17 mouse cellular contexts compared by ENCODE assay signal in the genomic region with DNA sequence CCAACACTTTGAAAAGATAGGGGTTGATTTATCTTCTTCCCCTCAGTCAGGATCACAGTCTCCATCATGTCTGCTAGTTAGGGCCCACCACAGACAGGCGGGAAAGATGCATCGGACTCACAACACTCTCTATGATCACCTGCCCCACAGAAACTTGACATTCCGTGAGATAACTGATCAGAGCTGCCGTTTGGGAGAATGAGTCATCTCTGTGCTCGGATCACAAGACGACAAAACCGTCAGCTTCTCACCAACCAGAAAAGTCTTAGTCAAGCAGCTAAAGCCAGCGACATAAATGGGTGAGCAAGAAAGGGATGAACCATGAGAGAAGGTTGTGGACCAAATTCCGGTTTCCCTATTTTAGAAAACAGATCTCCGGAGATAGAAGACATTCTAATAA. TPM values are rescaled to one million over a fixed set of nuclear protein-coding genes. Genes with fewer than 3 reads are reported as not detected.
DNase-seq lines count a peak whose midpoint lies in the region; ATAC-seq and TF ChIP-seq lines count a peak whose summit lies in the region.
"Had no signal": no experiment of that assay in that cellular context is flagged by ENCODE, and none has a peak within 500 bp of the region (broad histone marks: within the 10 kb centered on the region; RNA-seq: fewer than 3 reads in every experiment).

No protein-coding gene starts in this region.

- ATAC-seq in heart, embryonic 11.5 days (replicated peaks; ENCODE audit: insufficient number of reproducible peaks, low FRiP score, low TSS enrichment): no peak
- no peak for ATAC-seq in kidney, postnatal 0 days (replicated peaks; ENCODE audit: low FRiP score, low read depth)
- ATAC-seq in midbrain, embryonic 11.5 days (ENCODE audit: low FRiP score): no peak
- no peak for ATAC-seq in neural tube, embryonic 14.5 days (ENCODE audit: low read depth)
- ATAC-seq in forebrain, embryonic 15.5 days (replicated peaks): no peak
- ATAC-seq: intestine, postnatal 0 days had no signal

- no peak overlapping the region for H3K9ac ChIP-seq in heart, embryonic 11.5 days (ENCODE audit: low read depth, low read length)
- H3K9ac ChIP-seq in kidney, postnatal 0 days (ENCODE audit: low read depth, low read length): no peak overlapping the region
- H3K9ac ChIP-seq in midbrain, embryonic 11.5 days (ENCODE audit: low read length): no peak overlapping the region
- no peak overlapping the region for H3K9ac ChIP-seq in neural tube, embryonic 14.5 days (replicated peaks; ENCODE audit: low read depth, low read length)
- H3K9ac ChIP-seq in forebrain, embryonic 15.5 days (replicated peaks): no peak overlapping the region
- H3K9ac ChIP-seq: limb, embryonic 15.5 days had no signal

- H3K4me1 ChIP-seq in heart, embryonic 11.5 days (ENCODE audit: control insufficient read depth, insufficient read depth, low read length): peaks cover 43% of the 10 kb centered on the region
- H3K4me1 ChIP-seq in kidney, postnatal 0 days (replicated peaks; ENCODE audit: insufficient read depth, low read length): peaks cover 28% of the 10 kb centered on the region
- peaks cover 33% of the 10 kb centered on the region for H3K4me1 ChIP-seq in midbrain, embryonic 11.5 days (ENCODE audit: control insufficient read depth, insufficient read depth, low read length)
- peaks cover 30% of the 10 kb centered on the region for H3K4me1 ChIP-seq in neural tube, embryonic 14.5 days (ENCODE audit: control insufficient read depth, insufficient read depth, low read length)
- H3K4me1 ChIP-seq in forebrain, embryonic 15.5 days: peaks cover 32% of the 10 kb centered on the region

- no peaks in the 10 kb centered on the region for H3K9me3 ChIP-seq in heart, embryonic 11.5 days (replicated peaks; ENCODE audit: control insufficient read depth, low read length)
- no peaks in the 10 kb centered on the region for H3K9me3 ChIP-seq in kidney, postnatal 0 days (replicated peaks; ENCODE audit: low read length)
- no peaks in the 10 kb centered on the region for H3K9me3 ChIP-seq in midbrain, embryonic 11.5 days (ENCODE audit: control insufficient read depth, low read length)
- no peaks in the 10 kb centered on the region for H3K9me3 ChIP-seq in neural tube, embryonic 14.5 days (ENCODE audit: control insufficient read depth, low read length)
- no peaks in the 10 kb centered on the region for H3K9me3 ChIP-seq in forebrain, embryonic 15.5 days
- H3K9me3 ChIP-seq: forebrain, embryonic 10.5 days; heart, embryonic 12.5 days; limb, embryonic 15.5 days had no signal

- peaks cover 29% of the 10 kb centered on the region; the same call in 1 of the 2 replicates for H3K27me3 ChIP-seq in heart, embryonic 11.5 days (ENCODE audit: control insufficient read depth, insufficient read depth, low read length)
- H3K27me3 ChIP-seq in kidney, postnatal 0 days (ENCODE audit: insufficient read depth, low read length): peaks cover 22% of the 10 kb centered on the region
- H3K27me3 ChIP-seq in midbrain, embryonic 11.5 days (ENCODE audit: control insufficient read depth, insufficient read depth, low read length): peaks cover 17% of the 10 kb centered on the region; the same call in 1 of the 2 replicates
- H3K27me3 ChIP-seq in neural tube, embryonic 14.5 days (ENCODE audit: control insufficient read depth, insufficient read depth, low read length): peaks cover 5% of the 10 kb centered on the region; the same call in 1 of the 2 replicates
- peaks cover 44% of the 10 kb centered on the region for H3K27me3 ChIP-seq in forebrain, embryonic 15.5 days

- no peak for TF ChIP-seq CTCF in kidney, postnatal 0 days (IDR thresholded peaks at IDR 0.05; ENCODE audit: low read depth)

- DNase-seq in heart, adult 11 months: peak; percentile 75
- no peak for DNase-seq in kidney, postnatal 0 days (ENCODE audit: low spot score)
- no peak for DNase-seq in kidney, postnatal 36 days
- peak; percentile 82 for DNase-seq in midbrain, embryonic 11.5 days (ENCODE audit: low spot score, missing footprints)
- DNase-seq in cerebellum, adult 11-12 months: no peak
- DNase-seq: B cell, adult 2 months; gastrocnemius, postnatal 14 days; kidney, postnatal 14 days; lung, postnatal 10 days; thymus, adult 2 months had no signal

- H3K4me3 ChIP-seq in heart, embryonic 11.5 days (ENCODE audit: low read depth, low read length): no peak overlapping the region
- no peak overlapping the region for H3K4me3 ChIP-seq in kidney, postnatal 0 days (replicated peaks; ENCODE audit: low read depth, low read length)
- no peak overlapping the region for H3K4me3 ChIP-seq in midbrain, embryonic 11.5 days (ENCODE audit: low read depth, low read length)
- no peak overlapping the region for H3K4me3 ChIP-seq in neural tube, embryonic 14.5 days (ENCODE audit: low read depth, low read length)
- no peak overlapping the region for H3K4me3 ChIP-seq in forebrain, embryonic 15.5 days

- 40% methylated on average over 10 of the region's 10 CpGs for WGBS in heart, embryonic 11.5 days (ENCODE audit: insufficient replicate concordance)
- 47% methylated on average over 10 of the region's 10 CpGs for WGBS in kidney, postnatal 0 days
- WGBS in midbrain, embryonic 11.5 days: 40% methylated on average over 10 of the region's 10 CpGs
- WGBS in neural tube, embryonic 14.5 days: 46% methylated on average over 10 of the region's 10 CpGs
- 55% methylated on average over 10 of the region's 10 CpGs for WGBS in forebrain, embryonic 15.5 days

- no peaks in the 10 kb centered on the region for H3K36me3 ChIP-seq in heart, embryonic 11.5 days (ENCODE audit: control insufficient read depth, insufficient read depth, low read length)
- H3K36me3 ChIP-seq in kidney, postnatal 0 days (ENCODE audit: insufficient read depth, low read length): no peaks in the 10 kb centered on the region
- H3K36me3 ChIP-seq in midbrain, embryonic 11.5 days (ENCODE audit: control insufficient read depth, insufficient read depth, low read length): no peaks in the 10 kb centered on the region
- no peaks in the 10 kb centered on the region for H3K36me3 ChIP-seq in neural tube, embryonic 14.5 days (ENCODE audit: control insufficient read depth, insufficient read depth, low read length)
- H3K36me3 ChIP-seq in forebrain, embryonic 15.5 days: no peaks in the 10 kb centered on the region
- H3K36me3 ChIP-seq: forebrain, embryonic 10.5 days; heart, embryonic 12.5 days; limb, embryonic 15.5 days had no signal

- no peak overlapping the region for H3K27ac ChIP-seq in heart, embryonic 11.5 days (ENCODE audit: low read depth, low read length)
- H3K27ac ChIP-seq in kidney, postnatal 0 days: no peak overlapping the region
- H3K27ac ChIP-seq in midbrain, embryonic 11.5 days (ENCODE audit: low read depth, low read length): no peak overlapping the region
- H3K27ac ChIP-seq in neural tube, embryonic 14.5 days (ENCODE audit: low read depth, low read length): no peak overlapping the region
- no peak overlapping the region for H3K27ac ChIP-seq in forebrain, embryonic 15.5 days (replicated peaks)
- H3K27ac ChIP-seq: limb, embryonic 15.5 days had no signal

- no peak overlapping the region for H3K4me2 ChIP-seq in heart, embryonic 11.5 days
- H3K4me2 ChIP-seq in kidney, postnatal 0 days (ENCODE audit: low read length): peak overlapping the region; percentile 54; the same call in 1 of the 2 replicates
- H3K4me2 ChIP-seq in midbrain, embryonic 11.5 days: no peak overlapping the region
- H3K4me2 ChIP-seq in neural tube, embryonic 14.5 days (ENCODE audit: low read depth, low read length): peak overlapping the region; percentile 39
- no peak overlapping the region for H3K4me2 ChIP-seq in forebrain, embryonic 15.5 days (replicated peaks)

RNA-seq across cellular contexts. Expression of gene Pcp4l1, which starts 3.8 kb away (rescaled TPM):
- polyA plus RNA-seq in heart, embryonic 11.5 days (2014; fragmentation: Nextera tagmentation; extraction: Ambion mirVana): 36.2 and 40.0 TPM in 2 replicates
- polyA plus RNA-seq in kidney, postnatal 0 days (2015; fragmentation: Nextera tagmentation; extraction: Ambion mirVana): 8.9 and 9.9 TPM in 2 replicates
- 30.1 and 32.0 TPM in 2 replicates for polyA plus RNA-seq in midbrain, embryonic 11.5 days (2014; fragmentation: Nextera tagmentation; extraction: Ambion mirVana)
- 31.8 and 41.6 TPM in 2 replicates for polyA plus RNA-seq in neural tube, embryonic 14.5 days (2014; fragmentation: Nextera tagmentation; extraction: Ambion mirVana)
- 7.1 and 9.8 TPM in 2 replicates for polyA plus RNA-seq in forebrain, embryonic 15.5 days (2015; fragmentation: Nextera tagmentation; extraction: Ambion mirVana)

RNA-seq across cellular contexts. Expression of gene Nr1i3, which starts 21.5 kb away (rescaled TPM):
- polyA plus RNA-seq in heart, embryonic 11.5 days (2014; fragmentation: Nextera tagmentation; extraction: Ambion mirVana): 0.11 and 0.19 TPM in 2 replicates
- polyA plus RNA-seq in kidney, postnatal 0 days (2015; fragmentation: Nextera tagmentation; extraction: Ambion mirVana): 1.1 and 1.7 TPM in 2 replicates
- polyA plus RNA-seq in midbrain, embryonic 11.5 days (2014; fragmentation: Nextera tagmentation; extraction: Ambion mirVana): 0.10 and 0.18 TPM in 2 replicates
- polyA plus RNA-seq in neural tube, embryonic 14.5 days (2014; fragmentation: Nextera tagmentation; extraction: Ambion mirVana): 0.20 and 0.32 TPM in 2 replicates
- 0.22 and 0.38 TPM in 2 replicates for polyA plus RNA-seq in forebrain, embryonic 15.5 days (2015; fragmentation: Nextera tagmentation; extraction: Ambion mirVana)

RNA-seq across cellular contexts. Expression of gene Tomm40l, which starts 30.0 kb away (rescaled TPM):
- polyA plus RNA-seq in heart, embryonic 11.5 days (2014; fragmentation: Nextera tagmentation; extraction: Ambion mirVana): 44.1 and 53.2 TPM in 2 replicates
- 32.3 and 32.4 TPM in 2 replicates for polyA plus RNA-seq in kidney, postnatal 0 days (2015; fragmentation: Nextera tagmentation; extraction: Ambion mirVana)
- 24.0 and 24.7 TPM in 2 replicates for polyA plus RNA-seq in midbrain, embryonic 11.5 days (2014; fragmentation: Nextera tagmentation; extraction: Ambion mirVana)
- 41.5 and 45.5 TPM in 2 replicates for polyA plus RNA-seq in neural tube, embryonic 14.5 days (2014; fragmentation: Nextera tagmentation; extraction: Ambion mirVana)
- 42.0 and 46.6 TPM in 2 replicates for polyA plus RNA-seq in forebrain, embryonic 15.5 days (2015; fragmentation: Nextera tagmentation; extraction: Ambion mirVana)

RNA-seq across cellular contexts. Expression of gene Apoa2, which starts 32.6 kb away (rescaled TPM):
- 13.6 and 55.4 TPM in 2 replicates for polyA plus RNA-seq in heart, embryonic 11.5 days (2014; fragmentation: Nextera tagmentation; extraction: Ambion mirVana)
- 20.2 and 21.1 TPM in 2 replicates for polyA plus RNA-seq in kidney, postnatal 0 days (2015; fragmentation: Nextera tagmentation; extraction: Ambion mirVana)
- 2.1 and 3.7 TPM in 2 replicates for polyA plus RNA-seq in midbrain, embryonic 11.5 days (2014; fragmentation: Nextera tagmentation; extraction: Ambion mirVana)
- polyA plus RNA-seq in neural tube, embryonic 14.5 days (2014; fragmentation: Nextera tagmentation; extraction: Ambion mirVana): 7.9 and 8.2 TPM in 2 replicates
- polyA plus RNA-seq in forebrain, embryonic 15.5 days (2015; fragmentation: Nextera tagmentation; extraction: Ambion mirVana): 1.8 and 4.2 TPM in 2 replicates

RNA-seq across cellular contexts. Expression of gene Mpz, which starts 41.8 kb away (rescaled TPM):
- polyA plus RNA-seq in heart, embryonic 11.5 days (2014; fragmentation: Nextera tagmentation; extraction: Ambion mirVana): 0.30 TPM in 1 of 2 replicates, not detected in the other
- polyA plus RNA-seq in kidney, postnatal 0 days (2015; fragmentation: Nextera tagmentation; extraction: Ambion mirVana): 0.77 and 1.2 TPM in 2 replicates
- polyA plus RNA-seq in midbrain, embryonic 11.5 days (2014; fragmentation: Nextera tagmentation; extraction: Ambion mirVana): 0.12 TPM in 2 replicates
- 11.8 TPM in 1 of 2 replicates, not detected in the other for polyA plus RNA-seq in neural tube, embryonic 14.5 days (2014; fragmentation: Nextera tagmentation; extraction: Ambion mirVana)
- polyA plus RNA-seq in forebrain, embryonic 15.5 days (2015; fragmentation: Nextera tagmentation; extraction: Ambion mirVana): 0.23 TPM in 1 of 2 replicates, not detected in the other

Comparison
In these comparisons a context has a peak if more than half of its experiments do, and no peak if none do; other contexts are left out.
1. DNase-seq: peak in heart, adult 11 months (single experiment) and midbrain, embryonic 11.5 days (single experiment); none in kidney, postnatal 0 days (single experiment), kidney, postnatal 36 days (0 of 2) and cerebellum, adult 11-12 months (single experiment).
2. H3K4me2 ChIP-seq: peak in kidney, postnatal 0 days (single experiment) and neural tube, embryonic 14.5 days (single experiment); none in heart, embryonic 11.5 days (single experiment), midbrain, embryonic 11.5 days (single experiment) and forebrain, embryonic 15.5 days (single experiment).